20 mouse cellular contexts compared by ENCODE assay signal in the genomic region with DNA sequence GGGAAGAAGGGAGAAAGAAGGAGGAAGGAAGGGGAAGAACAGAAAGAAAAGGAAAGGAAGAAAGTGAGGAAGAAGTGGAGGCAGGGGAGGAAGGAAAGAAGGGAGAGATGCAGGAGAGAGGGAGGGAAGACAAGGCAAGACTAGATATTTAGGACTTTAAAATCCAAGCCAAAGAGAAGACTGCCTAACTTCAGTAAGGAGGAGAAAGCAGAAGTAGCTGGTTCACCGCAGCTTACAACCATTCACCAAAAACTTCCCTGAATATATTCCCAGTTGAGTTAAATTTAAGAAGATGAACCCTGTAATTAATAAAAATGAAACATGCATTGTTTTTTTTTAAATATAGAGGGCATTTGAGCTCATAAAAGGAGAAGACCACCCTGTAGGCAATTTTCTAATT.
"Had no signal": no experiment of that assay in that cellular context is flagged by ENCODE, and none has a peak within 500 bp of the region (broad histone marks: within the 10 kb centered on the region; RNA-seq: fewer than 3 reads in every experiment).

No protein-coding gene starts in this region.

- DNase-seq: cerebellum, adult 8-10 months; cerebellum, adult 9-10 months; cerebellum, adult 9-11 months; cerebellum, postnatal 10 days; cerebellum, postnatal 14 days; cerebellum, postnatal 25 days; cerebellum, postnatal 36 days; forebrain, postnatal 0 days; gastrocnemius, adult 2 months; gastrocnemius, postnatal 10 days; gastrocnemius, postnatal 14 days; gastrocnemius, postnatal 25 days; gastrocnemius, postnatal 36 days; heart, adult 11 months; heart, adult 18-20 months; heart, adult 2 months had no signal

- ATAC-seq: forebrain, embryonic 13.5 days; forebrain, embryonic 14.5 days; forebrain, embryonic 15.5 days; forebrain, embryonic 16.5 days; forebrain, postnatal 0 days had no signal
